Mouse (Mus musculus) midbrain, embryonic 10.5 days (tissue): ENCODE results near the gene Csf2rb2. TPM values are rescaled to one million over a fixed set of nuclear protein-coding genes. Genes with fewer than 3 reads are reported as not detected.
"Not testable (repeated sequence)": the region's sequence is repeated elsewhere in the genome, so short reads cannot be mapped to it uniquely, and the experiment has no call there.

ENCODE experiments used
- DNase-seq: peaks from one replicate; pipeline ENCODE4 v3.0.0-alpha.2; 2017; ENCODE audit warnings: low spot score
- H3K27ac ChIP-seq: fragments of 300-500 bp; sonication (generic); replicated peaks from 2 replicates; pipeline ENCODE4 v1.5.1; 2016; ENCODE audit warnings: mild to moderate bottlenecking
- H3K27me3 ChIP-seq: fragments of 300-500 bp; sonication (generic); 2 replicates; pipeline ENCODE4 v1.6.1; 2016; ENCODE audit warnings: low read depth, mild to moderate bottlenecking; ENCODE audit not compliant: poor library complexity, severe bottlenecking
- H3K36me3 ChIP-seq: fragments of 300-500 bp; sonication (generic); 2 replicates; pipeline ENCODE4 v1.6.1; 2016; ENCODE audit warnings: mild to moderate bottlenecking, moderate library complexity
- H3K4me1 ChIP-seq: fragments of 300-500 bp; sonication (generic); 2 replicates; pipeline ENCODE4 v1.6.1; 2016
- H3K4me3 ChIP-seq: fragments of 300-500 bp; sonication (generic); 2 replicates; pipeline ENCODE4 v1.5.1; 2016; ENCODE audit warnings: mild to moderate bottlenecking, moderate library complexity
- H3K9me3 ChIP-seq: fragments of 300-500 bp; sonication (generic); replicated peaks from 2 replicates; pipeline ENCODE4 v1.6.1; 2016; ENCODE audit warnings: mild to moderate bottlenecking
- WGBS: fragments of 180-500 bp; shearing (Covaris S2); methylation state at CpG from one replicate; pipeline ENCODE4 v1.1.7; 2016; 5-methylcytosine and 5-hydroxymethylcytosine counted together
- polyA plus RNA-seq: library from polyadenylated mRNA; unstranded; fragments of >200 nt; fragmentation: Nextera tagmentation; extraction: Ambion mirVana; gene quantifications from 2 replicates; pipeline ENCODE4 v1.2.1, GENCODE M21; 2016

Gene Csf2rb2
- polyA plus RNA-seq, 1 experiment from 2014 or later: 0.37 TPM

GRCm38 (mm10) chr15:78309865-78310264 lies 4.3 kb upstream of the Csf2rb2 start:
- no peak overlapping the region for H3K27ac ChIP-seq
- H3K4me3 ChIP-seq: no peak overlapping the region
- no peaks in the 10 kb centered on the region for H3K36me3 ChIP-seq
- 54% methylated on average over 5 of the region's 5 CpGs for WGBS
- DNase-seq: no peak
- no peaks in the 10 kb centered on the region for H3K9me3 ChIP-seq
- peaks cover 5% of the 10 kb centered on the region for H3K4me1 ChIP-seq
- H3K27me3 ChIP-seq: no peaks in the 10 kb centered on the region

GRCm38 (mm10) chr15:78303665-78304233 lies 1.8 kb downstream of the Csf2rb2 start:
- Histone ChIP-seq H3K4me1 (no peaks in the 10 kb centered on the region), H3K4me3 (no peak overlapping the region), H3K36me3 (no peaks in the 10 kb centered on the region), H3K27me3 (no peaks in the 10 kb centered on the region), H3K9me3 (no peaks in the 10 kb centered on the region), H3K27ac (no peak overlapping the region)
- DNase-seq: no peak
- WGBS: 90% methylated on average over 6 of the region's 6 CpGs

- no peaks in the 10 kb centered on the region for H3K9me3 ChIP-seq
- H3K27me3 ChIP-seq: no peaks in the 10 kb centered on the region
- H3K36me3 ChIP-seq: no peaks in the 10 kb centered on the region
- H3K4me3 ChIP-seq: no peak overlapping the region
- H3K27ac ChIP-seq: no peak overlapping the region
- DNase-seq: no peak
- H3K4me1 ChIP-seq: no peaks in the 10 kb centered on the region
- WGBS: 98% methylated on average over 4 of the region's 4 CpGs
These were observed 2.8 kb downstream of the Csf2rb2 start for GRCm38 (mm10) chr15:78302718-78303117.

- no peak for DNase-seq
- Histone ChIP-seq H3K36me3 (no peaks in the 10 kb centered on the region), H3K4me1 (no peaks in the 10 kb centered on the region), H3K27ac (no peak overlapping the region), H3K4me3 (no peak overlapping the region), H3K9me3 (no peaks in the 10 kb centered on the region), H3K27me3 (no peaks in the 10 kb centered on the region)
These were observed 4.7 kb downstream of the Csf2rb2 start for GRCm38 (mm10) chr15:78300773-78301172.

DNA sequence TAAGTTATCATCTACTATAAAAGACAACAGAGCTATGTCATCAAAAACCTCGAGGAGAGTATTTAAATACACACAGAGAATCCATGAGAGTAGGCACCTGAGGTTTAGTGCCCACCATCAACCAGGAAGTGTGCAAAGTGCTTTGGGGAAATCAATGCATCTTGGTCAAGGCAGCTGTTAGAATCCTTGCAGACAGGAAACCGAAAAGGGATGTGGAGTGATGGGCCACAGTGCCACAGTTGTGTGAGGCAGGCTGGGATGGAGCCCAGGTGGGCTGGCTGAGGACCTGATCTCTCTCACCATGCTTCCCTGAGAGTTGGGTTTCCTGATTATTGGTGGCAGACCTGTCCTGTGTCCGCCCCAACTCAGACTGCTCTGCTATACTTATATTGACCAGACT lies 5.9 kb downstream of the Csf2rb2 start:
- DNase-seq: no peak
- Histone ChIP-seq H3K4me3 (no peak overlapping the region), H3K4me1 (no peaks in the 10 kb centered on the region), H3K27ac (no peak overlapping the region), H3K9me3 (no peaks in the 10 kb centered on the region), H3K36me3 (no peaks in the 10 kb centered on the region), H3K27me3 (no peaks in the 10 kb centered on the region)
- WGBS: 73% methylated on average over 3 of the region's 3 CpGs

DNA sequence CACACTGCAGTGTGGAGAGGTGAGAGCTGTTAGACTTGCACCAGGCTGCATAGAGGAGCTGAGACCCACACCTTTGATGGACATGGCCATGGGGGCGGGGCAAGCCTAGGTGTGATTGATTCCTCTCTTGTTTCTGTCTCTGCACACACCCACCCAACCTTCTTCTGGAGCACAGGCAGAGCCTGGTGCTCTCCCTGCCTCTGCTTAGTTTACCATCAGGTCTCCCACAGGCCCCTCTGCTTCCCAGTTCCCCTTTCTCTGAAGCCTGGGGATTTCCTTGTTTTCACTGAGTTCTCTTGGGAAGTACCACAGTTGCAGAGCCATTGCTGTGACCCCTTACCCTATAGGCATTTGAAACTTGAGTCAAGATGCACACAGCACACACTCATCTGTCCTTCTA lies 7.0 kb downstream of the Csf2rb2 start:
- no peaks in the 10 kb centered on the region for H3K9me3 ChIP-seq
- 95% methylated on average over 1 of the region's 1 CpGs for WGBS
- H3K27me3 ChIP-seq: no peaks in the 10 kb centered on the region
- H3K27ac ChIP-seq: no peak overlapping the region
- H3K36me3 ChIP-seq: no peaks in the 10 kb centered on the region
- DNase-seq: no peak
- H3K4me1 ChIP-seq: peaks cover 3% of the 10 kb centered on the region
- no peak overlapping the region for H3K4me3 ChIP-seq

GRCm38 (mm10) chr15:78293716-78294115 lies 11.8 kb downstream of the Csf2rb2 start:
- no peaks in the 10 kb centered on the region for H3K36me3 ChIP-seq
- H3K27ac ChIP-seq: peak overlapping the region; percentile 49; the same call in 1 of the 2 replicates
- no peak overlapping the region for H3K4me3 ChIP-seq
- DNase-seq: no peak
- 80% methylated on average over 4 of the region's 4 CpGs for WGBS
- peaks cover 13% of the 10 kb centered on the region for H3K4me1 ChIP-seq
- no peaks in the 10 kb centered on the region for H3K27me3 ChIP-seq
- H3K9me3 ChIP-seq: no peaks in the 10 kb centered on the region

- WGBS: 25% methylated on average over 2 of the region's 2 CpGs
- H3K36me3 ChIP-seq, H3K27me3 ChIP-seq, DNase-seq, H3K4me3 ChIP-seq, H3K9me3 ChIP-seq: not testable (repeated sequence)
- peak overlapping the region; percentile 71; the same call in 1 of the 2 replicates for H3K27ac ChIP-seq
- peaks cover 13% of the 10 kb centered on the region for H3K4me1 ChIP-seq
These were observed 12.3 kb downstream of the Csf2rb2 start for GRCm38 (mm10) chr15:78293228-78293627.

- H3K27ac ChIP-seq, H3K4me3 ChIP-seq, H3K9me3 ChIP-seq, DNase-seq, H3K36me3 ChIP-seq, H3K27me3 ChIP-seq: not testable (repeated sequence)
- 71% methylated on average over 5 of the region's 5 CpGs for WGBS
- peaks cover 13% of the 10 kb centered on the region for H3K4me1 ChIP-seq
These were observed 15.7 kb downstream of the Csf2rb2 start for GRCm38 (mm10) chr15:78289775-78290174.

DNA sequence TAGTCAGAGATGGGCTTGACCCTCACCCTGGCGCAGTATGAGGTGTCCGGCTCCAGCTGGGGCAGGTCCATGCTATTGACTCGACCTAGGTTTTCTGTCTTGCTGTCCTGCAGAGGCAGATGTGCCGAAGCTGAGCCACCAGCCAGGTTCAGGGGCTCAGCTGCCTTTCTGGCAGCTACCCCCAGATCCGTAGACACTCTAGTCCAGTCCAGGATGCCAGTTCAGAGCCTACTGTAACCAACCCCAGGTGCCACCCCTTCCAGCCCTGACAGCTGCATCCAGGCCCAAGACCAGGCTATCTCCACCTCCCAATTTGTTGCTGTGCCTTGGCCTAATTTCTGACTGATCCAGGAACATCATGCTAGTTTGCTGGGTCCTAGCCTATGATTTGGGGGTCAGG lies 17.6 kb downstream of the Csf2rb2 start:
- no peak overlapping the region for H3K27ac ChIP-seq
- H3K4me1 ChIP-seq: peaks cover 5% of the 10 kb centered on the region
- no peak for DNase-seq
- no peaks in the 10 kb centered on the region for H3K27me3 ChIP-seq
- WGBS: 88% methylated on average over 5 of the region's 5 CpGs
- no peaks in the 10 kb centered on the region for H3K9me3 ChIP-seq
- no peak overlapping the region for H3K4me3 ChIP-seq
- H3K36me3 ChIP-seq: no peaks in the 10 kb centered on the region

DNA sequence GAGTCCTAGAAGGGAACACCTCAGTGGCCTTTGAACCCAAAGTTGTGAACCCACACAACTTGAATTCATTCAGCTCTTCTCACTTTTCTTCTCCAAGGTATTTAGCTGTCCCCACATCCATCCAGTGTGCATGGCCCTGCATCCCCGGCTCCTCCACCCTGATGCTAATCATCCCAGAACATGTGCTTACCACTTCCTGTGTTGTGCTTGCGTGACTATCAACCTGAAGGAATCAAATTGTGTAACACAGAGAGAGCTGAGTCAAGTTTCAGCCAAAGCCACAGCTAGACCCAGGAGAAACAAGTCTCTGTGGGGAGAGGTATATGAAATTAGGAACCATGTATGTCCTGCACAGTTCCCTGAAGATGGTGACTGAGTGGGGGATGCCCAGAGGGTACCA lies 27.2 kb downstream of the Csf2rb2 start:
- Histone ChIP-seq H3K9me3 (no peaks in the 10 kb centered on the region), H3K4me3 (no peak overlapping the region), H3K27me3 (no peaks in the 10 kb centered on the region), H3K36me3 (no peaks in the 10 kb centered on the region), H3K27ac (no peak overlapping the region), H3K4me1 (peaks cover 12% of the 10 kb centered on the region)
- DNase-seq: no peak
- WGBS: 86% methylated on average over 2 of the region's 2 CpGs

- peaks cover 5% of the 10 kb centered on the region for H3K4me1 ChIP-seq
- no peaks in the 10 kb centered on the region for H3K27me3 ChIP-seq
- no peak for DNase-seq
- no peaks in the 10 kb centered on the region for H3K36me3 ChIP-seq
- H3K4me3 ChIP-seq: no peak overlapping the region
- no peaks in the 10 kb centered on the region; the same call in 1 of the 2 replicates for H3K9me3 ChIP-seq
- H3K27ac ChIP-seq: no peak overlapping the region
These were observed 34.3 kb downstream of the Csf2rb2 start for GRCm38 (mm10) chr15:78271208-78271607.

DNA sequence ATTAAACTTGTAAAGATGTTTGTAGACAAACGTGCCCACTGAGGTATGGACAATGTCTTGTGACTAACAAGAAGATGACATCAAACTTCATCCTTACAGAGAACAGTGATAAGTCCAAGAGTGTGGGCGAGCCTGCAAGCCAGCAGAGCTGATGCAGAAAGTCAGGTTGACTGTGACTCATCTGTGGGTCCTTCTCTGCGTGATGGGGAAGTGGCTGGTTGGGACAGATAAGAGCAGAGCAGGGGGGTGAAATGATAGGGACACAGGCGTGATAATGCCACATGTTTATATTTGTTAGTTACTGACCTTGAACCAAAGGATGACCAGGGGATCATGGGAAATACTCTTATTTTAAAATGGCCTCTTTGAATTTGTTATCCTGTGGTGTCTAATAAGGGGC lies 37.7 kb downstream of the Csf2rb2 start:
- WGBS: 76% methylated on average over 4 of the region's 4 CpGs

GRCm38 (mm10) chr15:78267441-78267840 lies 38.1 kb downstream of the Csf2rb2 start:
- 90% methylated on average over 10 of the region's 10 CpGs for WGBS
- Histone ChIP-seq H3K36me3 (no peaks in the 10 kb centered on the region), H3K27me3 (no peaks in the 10 kb centered on the region), H3K27ac (no peak overlapping the region), H3K9me3 (no peaks in the 10 kb centered on the region; the same call in 1 of the 2 replicates), H3K4me1 (peaks cover 4% of the 10 kb centered on the region), H3K4me3 (no peak overlapping the region)
- DNase-seq: no peak

More for the DNA sequence above, 37.7 kb downstream of the Csf2rb2 start:
- Histone ChIP-seq H3K4me1 (peaks cover 4% of the 10 kb centered on the region), H3K4me3 (no peak overlapping the region), H3K36me3 (no peaks in the 10 kb centered on the region), H3K27ac (no peak overlapping the region), H3K9me3 (no peaks in the 10 kb centered on the region; the same call in 1 of the 2 replicates), H3K27me3 (no peaks in the 10 kb centered on the region)
- DNase-seq: no peak
